Mouse (Mus musculus) midbrain, embryonic 14.5 days (tissue): Measurements from ENCODE around the gene Atp6v0d1. TPM values are rescaled to one million over a fixed set of nuclear protein-coding genes. Genes with fewer than 3 reads are reported as not detected.

Experiments used
- ATAC-seq: fragments of 200-750 bp; cut with Nextera tagmentation; 2 replicates; pipeline ENCODE4 v1.8.0; 2017; ENCODE audit warnings: moderate number of reproducible peaks, moderate library complexity; ENCODE audit not compliant: low FRiP score, low TSS enrichment
- DNase-seq: peaks from one replicate; pipeline ENCODE4 v3.0.0-alpha.2; 2015
- H3K27ac ChIP-seq: fragments of 300-500 bp; sonication (generic); replicated peaks from 2 replicates; pipeline ENCODE4 v1.5.1; 2014; ENCODE audit warnings: mild to moderate bottlenecking, low read depth, low read length, moderate library complexity
- H3K27me3 ChIP-seq: fragments of 300-500 bp; sonication (generic); 2 replicates; pipeline ENCODE4 v1.6.1; 2014; ENCODE audit warnings: low read length, control low read depth, mixed read lengths; ENCODE audit not compliant: control insufficient read depth, insufficient read depth
- H3K36me3 ChIP-seq: fragments of 300-500 bp; sonication (generic); 2 replicates; pipeline ENCODE4 v1.6.1; 2014; ENCODE audit warnings: low read length, control low read depth; ENCODE audit not compliant: control insufficient read depth, insufficient read depth
- H3K4me1 ChIP-seq: fragments of 300-500 bp; sonication (generic); 2 replicates; pipeline ENCODE4 v1.6.1; 2014; ENCODE audit warnings: mild to moderate bottlenecking, antibody characterized with exemption, low read length, control low read depth; ENCODE audit not compliant: control insufficient read depth, insufficient read depth
- H3K4me2 ChIP-seq: fragments of 300-500 bp; sonication (generic); 2 replicates; pipeline ENCODE4 v1.6.1; 2014; ENCODE audit warnings: mild to moderate bottlenecking, low read length, moderate library complexity
- H3K4me3 ChIP-seq: fragments of 300-500 bp; sonication (generic); replicated peaks from 2 replicates; pipeline ENCODE4 v1.5.1; 2014; ENCODE audit warnings: low read depth, low read length
- H3K9ac ChIP-seq: fragments of 300-500 bp; sonication (generic); replicated peaks from 2 replicates; pipeline ENCODE4 v1.6.1; 2014; ENCODE audit warnings: mild to moderate bottlenecking, low read length, moderate library complexity
- H3K9me3 ChIP-seq: fragments of 300-500 bp; sonication (generic); 2 replicates; pipeline ENCODE4 v1.6.1; 2016; ENCODE audit warnings: low read length, control low read depth, mixed read lengths; ENCODE audit not compliant: control insufficient read depth
- WGBS: fragments of 180-500 bp; shearing (Covaris S2); extraction: QIAGEN DNeasy Blood & Tissue Kit; methylation state at CpG from one replicate; pipeline ENCODE4 v1.1.7; 2014; 5-methylcytosine and 5-hydroxymethylcytosine counted together
- polyA plus RNA-seq: library from polyadenylated mRNA; unstranded; fragments of >200 nt; fragmentation: Nextera tagmentation; extraction: Ambion mirVana; gene quantifications from 2 replicates; pipeline ENCODE4 v1.2.1, GENCODE M21; 2014

The Atp6v0d1 gene
- 227 and 250 TPM in 2 replicates for polyA plus RNA-seq

DNA sequence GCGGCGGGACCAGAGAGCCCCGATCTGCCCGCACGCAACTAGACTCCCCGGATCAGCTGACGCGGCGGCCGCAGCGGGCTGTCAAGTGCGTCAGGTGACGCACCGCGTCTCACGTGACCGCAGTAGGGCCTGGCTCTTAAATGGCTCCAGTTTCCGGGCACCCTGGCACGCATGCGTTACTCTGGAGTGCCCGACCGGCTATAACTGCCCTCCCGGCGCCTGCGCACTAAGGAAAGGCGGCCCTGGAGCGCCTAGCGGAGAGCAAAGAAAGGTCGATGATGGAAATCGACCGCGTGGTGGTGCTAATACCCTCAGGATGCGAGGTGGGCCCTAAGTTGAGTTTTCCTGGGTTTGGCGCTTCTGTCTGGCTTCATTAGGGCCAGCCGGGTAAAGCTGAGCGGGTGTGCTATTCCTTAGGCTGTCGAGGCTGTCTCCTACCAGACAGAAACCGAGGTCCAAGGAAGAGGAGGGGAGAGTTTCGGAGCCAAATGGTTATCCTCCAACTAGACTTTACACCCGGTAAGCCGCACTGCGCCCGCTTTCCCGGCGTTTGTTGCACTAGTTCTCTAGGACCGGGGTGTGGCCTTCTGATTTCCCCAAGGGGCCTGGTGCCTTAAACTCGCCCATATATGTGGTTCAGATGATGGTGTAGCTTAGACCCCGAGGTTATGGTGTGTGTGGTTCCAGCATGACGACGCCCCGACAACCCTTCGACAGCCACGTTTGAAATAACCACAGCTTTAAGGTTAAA lies at the start of gene Atp6v0d1:
TSS of gene Atp6v0d1 (minus strand) at position 96 of the 751 bp plus-strand sequence.
- 2% methylated on average over 52 of the region's 53 CpGs for WGBS
- no peaks in the 10 kb centered on the region for H3K27me3 ChIP-seq
- no peaks in the 10 kb centered on the region; the same call in 1 of the 2 replicates for H3K36me3 ChIP-seq
- peak within 1 kb of the TSS; percentile 94 for H3K4me3 ChIP-seq
- peak; percentile 98 for ATAC-seq
- H3K27ac ChIP-seq = peak within 1 kb of the TSS; percentile 87
- no peaks in the 10 kb centered on the region for H3K9me3 ChIP-seq
- peaks cover 24% of the 10 kb centered on the region for H3K4me1 ChIP-seq
- DNase-seq = peak; percentile 100
- H3K4me2 ChIP-seq = peak within 1 kb of the TSS; percentile 88
- H3K9ac ChIP-seq = peak within 1 kb of the TSS; percentile 91

DNA sequence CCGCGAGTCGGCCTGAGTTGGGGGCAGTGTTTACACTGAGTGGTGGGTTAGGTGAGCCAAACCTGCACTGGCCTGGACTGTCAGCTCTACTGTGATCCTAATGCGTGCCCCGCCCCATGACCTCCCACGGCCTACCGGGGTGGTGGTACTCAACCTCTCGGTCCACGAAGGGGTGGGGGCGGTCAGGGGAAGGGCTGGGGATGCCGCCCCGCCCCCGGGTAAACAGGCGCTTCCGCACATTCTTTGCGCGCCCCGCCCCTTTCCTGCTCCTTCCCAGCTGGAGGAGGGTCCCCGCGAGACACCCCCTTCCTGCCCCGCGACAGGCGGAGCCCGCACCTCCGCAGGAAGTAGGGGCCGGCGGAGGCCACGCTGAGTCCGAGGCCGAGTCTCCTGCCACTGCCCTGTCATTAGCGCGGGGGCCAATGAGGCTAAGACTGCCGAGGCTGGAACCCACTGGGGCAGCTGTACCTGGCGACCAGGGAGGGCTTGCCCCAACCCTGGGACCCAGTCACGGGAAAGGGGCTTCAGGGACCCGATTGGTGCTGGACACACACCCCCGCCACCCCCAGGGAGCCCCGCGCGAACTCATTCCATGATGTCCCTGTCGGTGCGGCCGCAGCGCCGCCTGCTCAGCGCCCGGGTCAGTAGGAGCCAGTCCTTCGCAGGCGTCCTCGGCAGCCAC lies 48.1 kb upstream of the Atp6v0d1 start:
- Histone ChIP-seq H3K36me3 (peaks cover 44% of the 10 kb centered on the region), H3K27me3 (peaks cover 13% of the 10 kb centered on the region), H3K4me2 (peak overlapping the region; percentile 81), H3K4me1 (peaks cover 8% of the 10 kb centered on the region), H3K27ac (no peak overlapping the region), H3K9ac (peak overlapping the region; percentile 55), H3K4me3 (peak overlapping the region; percentile 40), H3K9me3 (no peaks in the 10 kb centered on the region)
- peak; percentile 40 for DNase-seq
- 2% methylated on average over 50 of the region's 50 CpGs for WGBS
- ATAC-seq = peak; percentile 38; the same call in 1 of the 2 replicates

DNA sequence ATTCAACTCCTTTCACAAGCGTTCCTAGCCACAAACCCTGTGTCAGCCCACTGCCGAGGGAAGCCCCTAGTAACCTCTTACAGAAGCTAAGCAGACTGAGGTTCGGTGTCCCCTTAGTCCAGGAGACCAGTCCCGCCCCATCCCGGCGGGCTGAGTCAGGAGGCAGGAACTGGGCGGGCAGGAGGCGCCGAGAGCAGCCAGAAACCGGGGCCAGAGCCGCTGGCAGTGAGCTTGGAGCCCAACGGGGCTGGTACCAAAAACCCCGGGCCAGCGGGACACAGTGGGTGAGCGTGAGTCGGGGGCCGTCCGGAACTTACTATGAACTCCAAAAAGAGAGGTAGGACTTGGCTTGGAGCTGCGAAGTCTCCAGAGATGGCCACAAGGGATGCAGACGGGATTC lies 47.2 kb upstream of the Atp6v0d1 start:
- no peak overlapping the region for H3K9ac ChIP-seq
- ATAC-seq = no peak
- H3K27me3 ChIP-seq = peaks cover 13% of the 10 kb centered on the region
- H3K4me3 ChIP-seq = no peak overlapping the region
- whole genome bisulfite sequencing = 4% methylated on average over 20 of the region's 20 CpGs
- H3K27ac ChIP-seq = no peak overlapping the region
- peak; percentile 24 for DNase-seq
- no peaks in the 10 kb centered on the region for H3K9me3 ChIP-seq
- H3K4me2 ChIP-seq = peak overlapping the region; percentile 26; the same call in 1 of the 2 replicates
- H3K4me1 ChIP-seq = peaks cover 8% of the 10 kb centered on the region
- H3K36me3 ChIP-seq = peaks cover 34% of the 10 kb centered on the region

DNA sequence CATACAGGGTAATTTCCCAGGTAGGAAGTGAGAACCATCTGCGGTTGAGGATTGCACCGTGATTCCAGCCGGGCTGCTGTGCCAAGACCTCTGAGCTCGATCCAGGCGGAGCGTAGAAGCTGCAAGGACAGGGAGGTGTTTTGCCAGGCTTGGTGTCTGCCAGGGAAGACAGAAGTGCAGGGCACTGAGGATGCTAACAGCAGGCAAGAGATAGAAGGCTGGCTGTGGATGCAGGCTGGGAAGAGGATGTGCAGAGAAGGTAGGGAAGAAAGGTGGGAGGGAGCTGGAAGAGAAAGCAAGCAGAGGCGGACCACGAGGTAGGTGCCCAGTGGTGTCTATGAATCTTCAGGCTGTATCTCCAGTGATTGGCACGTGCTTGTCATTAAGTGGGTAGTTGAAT lies 46.0 kb upstream of the Atp6v0d1 start:
- no peak overlapping the region for H3K4me3 ChIP-seq
- DNase-seq (no peak), ATAC-seq (no peak)
- H3K36me3 ChIP-seq = peaks cover 22% of the 10 kb centered on the region
- no peak overlapping the region for H3K27ac ChIP-seq
- no peaks in the 10 kb centered on the region for H3K9me3 ChIP-seq
- WGBS = 83% methylated on average over 9 of the region's 9 CpGs
- peaks cover 18% of the 10 kb centered on the region for H3K4me1 ChIP-seq
- no peak overlapping the region for H3K4me2 ChIP-seq
- H3K27me3 ChIP-seq = peaks cover 13% of the 10 kb centered on the region
- no peak overlapping the region for H3K9ac ChIP-seq

DNA sequence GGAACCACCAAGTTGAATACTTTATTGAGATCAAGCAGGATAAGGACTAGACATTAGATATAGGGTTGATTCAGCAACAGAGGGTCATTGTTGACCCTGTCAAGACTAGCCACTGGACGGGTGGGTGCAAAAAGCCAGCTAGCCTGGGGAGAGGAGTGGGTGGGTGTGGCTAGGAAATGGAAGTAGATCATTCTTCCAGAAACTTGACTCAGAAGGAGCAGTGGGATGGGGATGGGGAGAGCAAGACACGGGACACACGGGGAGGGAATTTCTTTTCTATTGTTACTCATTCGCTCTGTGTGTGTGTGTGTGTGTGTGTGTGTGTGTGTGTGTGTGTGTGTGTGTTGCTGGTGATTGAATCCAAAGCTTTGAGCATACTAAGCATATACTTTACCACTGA lies 43.9 kb upstream of the Atp6v0d1 start:
- ATAC-seq (no peak), DNase-seq (no peak)
- Histone ChIP-seq H3K4me2 (no peak overlapping the region), H3K4me1 (peaks cover 21% of the 10 kb centered on the region), H3K27ac (no peak overlapping the region), H3K36me3 (peaks cover 2% of the 10 kb centered on the region), H3K4me3 (no peak overlapping the region), H3K9ac (no peak overlapping the region), H3K27me3 (peaks cover 13% of the 10 kb centered on the region), H3K9me3 (no peaks in the 10 kb centered on the region)
- WGBS = 85% methylated on average over 4 of the region's 4 CpGs

DNA sequence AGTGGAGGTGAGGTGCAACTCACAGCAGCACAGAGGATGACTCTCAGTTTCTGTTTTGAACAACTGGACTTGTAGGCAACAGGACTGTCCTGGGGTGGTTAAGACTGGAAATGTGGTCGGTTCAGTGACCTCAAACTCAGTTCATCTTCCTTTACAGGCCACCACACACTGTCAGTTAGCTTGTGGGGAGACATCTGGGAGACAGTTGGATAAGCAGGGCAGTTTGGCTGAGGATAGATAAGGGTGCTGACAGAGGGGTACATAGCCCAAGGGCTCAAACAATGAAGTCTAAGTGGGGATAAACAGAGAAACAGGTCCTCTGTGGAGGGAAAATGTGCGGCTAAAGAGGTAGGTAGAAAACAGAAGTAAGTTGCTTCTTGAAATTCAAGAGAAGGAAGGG lies 43.5 kb upstream of the Atp6v0d1 start:
- ATAC-seq (no peak), DNase-seq (no peak)
- peaks cover 21% of the 10 kb centered on the region for H3K4me1 ChIP-seq
- H3K9ac ChIP-seq = no peak overlapping the region
- H3K4me2 ChIP-seq = no peak overlapping the region
- no peaks in the 10 kb centered on the region for H3K36me3 ChIP-seq
- no peak overlapping the region for H3K27ac ChIP-seq
- H3K27me3 ChIP-seq = peaks cover 13% of the 10 kb centered on the region
- H3K4me3 ChIP-seq = no peak overlapping the region
- no peaks in the 10 kb centered on the region for H3K9me3 ChIP-seq
- 76% methylated on average over 2 of the region's 2 CpGs for WGBS

DNA sequence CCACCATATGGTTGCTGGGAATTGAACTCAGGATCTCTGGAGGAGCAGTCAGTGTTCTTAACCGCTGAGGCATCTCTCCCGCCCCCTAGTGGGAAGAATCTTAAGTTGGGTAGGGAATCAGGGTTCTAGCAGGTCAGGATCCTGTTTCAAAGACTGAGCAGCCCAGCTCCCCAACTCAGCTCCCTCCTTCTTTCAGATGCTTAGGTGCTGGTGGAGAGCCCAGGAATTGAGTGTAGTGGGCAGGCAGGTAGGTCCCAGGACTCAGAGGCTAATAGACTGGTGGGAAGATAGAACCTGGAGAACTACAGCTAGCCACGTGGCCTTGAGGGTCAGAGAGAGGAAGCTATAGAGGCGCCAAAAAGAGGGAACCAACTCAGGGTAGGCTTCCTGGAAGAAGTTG lies 41.8 kb upstream of the Atp6v0d1 start:
- no peak overlapping the region for H3K4me3 ChIP-seq
- H3K4me1 ChIP-seq = peaks cover 13% of the 10 kb centered on the region
- H3K27ac ChIP-seq = no peak overlapping the region
- no peaks in the 10 kb centered on the region for H3K9me3 ChIP-seq
- DNase-seq = peak; percentile 53
- peaks cover 8% of the 10 kb centered on the region for H3K27me3 ChIP-seq
- no peak for ATAC-seq
- no peak overlapping the region; the same call in 1 of the 2 replicates for H3K4me2 ChIP-seq
- no peak overlapping the region for H3K9ac ChIP-seq
- 32% methylated on average over 4 of the region's 4 CpGs for WGBS
- no peaks in the 10 kb centered on the region for H3K36me3 ChIP-seq

DNA sequence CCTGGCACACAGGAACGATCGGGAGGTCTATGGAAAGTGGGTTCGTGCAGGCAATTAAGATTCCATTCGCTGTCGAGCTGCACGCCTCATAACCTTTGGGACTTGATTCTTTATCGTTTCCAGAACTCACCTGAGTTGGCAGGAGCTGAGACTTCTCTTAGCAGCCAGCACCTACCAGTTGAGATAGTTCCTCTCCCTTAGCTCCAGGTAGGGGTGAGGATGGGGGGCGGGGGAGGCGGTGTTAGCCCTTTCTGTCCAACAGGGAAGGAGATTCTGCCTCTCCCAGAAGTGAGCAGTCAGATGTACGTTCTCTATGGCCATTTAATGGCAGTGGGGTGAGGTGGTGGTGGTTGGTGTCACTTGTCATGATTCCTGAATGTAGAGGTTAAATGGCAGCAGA lies 41.2 kb upstream of the Atp6v0d1 start:
- Histone ChIP-seq H3K4me1 (peaks cover 13% of the 10 kb centered on the region), H3K4me3 (peak overlapping the region; percentile 80), H3K27me3 (peaks cover 4% of the 10 kb centered on the region; the same call in 1 of the 2 replicates), H3K27ac (peak overlapping the region; percentile 93), H3K4me2 (peak overlapping the region; percentile 97), H3K9me3 (no peaks in the 10 kb centered on the region), H3K36me3 (no peaks in the 10 kb centered on the region), H3K9ac (peak overlapping the region; percentile 92; the same call in 1 of the 2 replicates)
- no peak for DNase-seq
- no peak for ATAC-seq
- 7% methylated on average over 10 of the region's 10 CpGs for WGBS
